ENCODE assay signal across 8 mouse cellular contexts in genomic region chr2:36214023-36214422, GRCm38 (mm10). TPM values are rescaled to one million over a fixed set of nuclear protein-coding genes. Genes with fewer than 3 reads are reported as not detected.
DNase-seq lines count a peak whose midpoint lies in the region; ATAC-seq and TF ChIP-seq lines count a peak whose summit lies in the region.

No protein-coding gene starts in this region.

- no peak overlapping the region for H3K4me3 ChIP-seq in ES-E14 (ENCODE audit: insufficient read depth in 1 of 2, low read depth in 1 of 2, low read length in 2 of 2, poor library complexity in 1 of 2, severe bottlenecking in 1 of 2)
- H3K4me3 ChIP-seq in forebrain, embryonic 15.5 days: no peak overlapping the region
- H3K4me3 ChIP-seq in neural tube, embryonic 15.5 days (replicated peaks): no peak overlapping the region

- ATAC-seq in forebrain, embryonic 15.5 days (replicated peaks): peak; percentile 87
- peak; percentile 89 for ATAC-seq in neural tube, embryonic 15.5 days (ENCODE audit: low FRiP score)

- peak; percentile 82 for DNase-seq in ES-E14 (ENCODE audit: low read depth, low spot score)
- peak; percentile 65 for DNase-seq in cerebellum, adult 11 months
- peak; percentile 66 for DNase-seq in heart, postnatal 25 days (ENCODE audit: low spot score)
- peak; percentile 86 for DNase-seq in layer of hippocampus, adult 11-12 months (ENCODE audit: low spot score)
- peak; percentile 86 to 88 for DNase-seq in lung, adult 18-20 months
- peak; percentile 89 for DNase-seq in testis, postnatal 10 days (ENCODE audit: low spot score)

- H3K9ac ChIP-seq in ES-E14 (ENCODE audit: insufficient read depth, low read depth, low read length, poor library complexity, severe bottlenecking): no peak overlapping the region
- H3K9ac ChIP-seq in forebrain, embryonic 15.5 days (replicated peaks): no peak overlapping the region
- H3K9ac ChIP-seq in neural tube, embryonic 15.5 days (replicated peaks): no peak overlapping the region

- in situ Hi-C loops in ES-E14 (cut with MboI; ENCODE audit: low sequenced_read_pairs in 2 of 2, unreplicated experiment in 2 of 2): loop anchor here (5.0 to 10.0 kb wide), 2 partner anchors 189 to 207 kb away; no protein-coding TSS in a partner anchor

- H3K4me1 ChIP-seq in ES-E14 (ENCODE audit: control insufficient read depth in 2 of 2, insufficient read depth in 2 of 2, low read length in 2 of 2, poor library complexity in 1 of 2): peaks cover 0 to 11% of the 10 kb centered on the region in 2 experiments; a peak in 2 of 4 replicates
- H3K4me1 ChIP-seq in forebrain, embryonic 15.5 days: peaks cover 16% of the 10 kb centered on the region
- peaks cover 17% of the 10 kb centered on the region; the same call in 1 of the 2 replicates for H3K4me1 ChIP-seq in neural tube, embryonic 15.5 days

- no peaks in the 10 kb centered on the region for H3K9me3 ChIP-seq in ES-E14 (ENCODE audit: control insufficient read depth, insufficient read depth, low read depth, low read length)
- H3K9me3 ChIP-seq in forebrain, embryonic 15.5 days: no peaks in the 10 kb centered on the region
- no peaks in the 10 kb centered on the region for H3K9me3 ChIP-seq in neural tube, embryonic 15.5 days (replicated peaks)

- H3K36me3 ChIP-seq in ES-E14 (ENCODE audit: control insufficient read depth, insufficient read depth, low read length, poor library complexity, severe bottlenecking): no peaks in the 10 kb centered on the region
- H3K36me3 ChIP-seq in forebrain, embryonic 15.5 days: no peaks in the 10 kb centered on the region
- H3K36me3 ChIP-seq in neural tube, embryonic 15.5 days: no peaks in the 10 kb centered on the region

- H3K4me2 ChIP-seq in forebrain, embryonic 15.5 days (replicated peaks): no peak overlapping the region
- H3K4me2 ChIP-seq in neural tube, embryonic 15.5 days: peak overlapping the region; percentile 32; the same call in 1 of the 2 replicates

- 8% methylated on average over 8 of the region's 8 CpGs for WGBS in forebrain, embryonic 15.5 days
- 13% methylated on average over 8 of the region's 8 CpGs for WGBS in neural tube, embryonic 15.5 days

- peaks cover 27% of the 10 kb centered on the region for H3K27me3 ChIP-seq in forebrain, embryonic 15.5 days
- H3K27me3 ChIP-seq in neural tube, embryonic 15.5 days (replicated peaks): peaks cover 41% of the 10 kb centered on the region

- H3K27ac ChIP-seq in ES-E14 (ENCODE audit: insufficient read depth, low read depth, low read length, poor library complexity, severe bottlenecking): no peak overlapping the region
- no peak overlapping the region for H3K27ac ChIP-seq in forebrain, embryonic 15.5 days (replicated peaks)
- no peak overlapping the region for H3K27ac ChIP-seq in neural tube, embryonic 15.5 days (replicated peaks)

- intact Hi-C loops in heart, postnatal 25 days (cut with DNase I): loop anchor here (1.0 to 5.0 kb wide), 4 partner anchors 42 to 205 kb away; no protein-coding TSS in a partner anchor

TF ChIP-seq in ES-E14, 5 proteins besides CTCF, POLR2A, EP300 and RAD21:
- peak; percentile 96 for TF ChIP-seq ZC3H11A (IDR thresholded peaks at IDR 0.05; ENCODE audit: borderline replicate concordance, low read depth, low read length)
- no peak for TF ChIP-seq ZNF384 (IDR thresholded peaks at IDR 0.05; ENCODE audit: low read depth, low read length)

RNA-seq across cellular contexts. Expression of gene Ptgs1, which starts 16.2 kb away (rescaled TPM):
- 8.7 and 9.0 TPM in 2 replicates for total RNA-seq in ES-E14 (2012; rRNA removed)
- polyA plus RNA-seq in forebrain, embryonic 15.5 days (2015; fragmentation: Nextera tagmentation; extraction: Ambion mirVana): 2.7 and 3.4 TPM in 2 replicates
- total RNA-seq in heart, postnatal 25 days (2021): 10 to 100 TPM; 16.4 to 16.8 TPM
- polyA plus RNA-seq in neural tube, embryonic 15.5 days (2015; fragmentation: Nextera tagmentation; extraction: Ambion mirVana): 7.4 and 8.1 TPM in 2 replicates
